Comparison of ENCODE assay signal across 9 mouse cellular contexts in genomic region chr9:42326688-42327440, GRCm38 (mm10).
DNase-seq lines count a peak whose midpoint lies in the region; ATAC-seq lines count a peak whose summit lies in the region.
"Had no signal": no experiment of that assay in that cellular context is flagged by ENCODE, and none has a peak within 500 bp of the region (broad histone marks: within the 10 kb centered on the region; RNA-seq: fewer than 3 reads in every experiment).

No protein-coding gene starts in this region.

- no peak overlapping the region for H3K4me3 ChIP-seq in embryonic facial prominence, embryonic 11.5 days (ENCODE audit: low read depth, low read length)
- H3K4me3 ChIP-seq in embryonic facial prominence, embryonic 10.5 days = no peak overlapping the region
- no peak overlapping the region for H3K4me3 ChIP-seq in forebrain, embryonic 15.5 days
- no peak overlapping the region for H3K4me3 ChIP-seq in midbrain, embryonic 15.5 days
- H3K4me3 ChIP-seq: stomach, embryonic 15.5 days had no signal

- peak; percentile 86 for DNase-seq in embryonic facial prominence, embryonic 11.5 days (ENCODE audit: low spot score)
- DNase-seq in embryonic facial prominence, embryonic 10.5 days (ENCODE audit: low spot score) = no peak
- peak; percentile 20 for DNase-seq in thymus, postnatal 14 days
- no peak for DNase-seq in thymus, adult 18-20 months
- peak; percentile 21 to 28 for DNase-seq in kidney, postnatal 36 days
- no peak for DNase-seq in spleen, postnatal 36 days (ENCODE audit: low spot score in 2 of 2)

- no peaks in the 10 kb centered on the region for H3K27me3 ChIP-seq in embryonic facial prominence, embryonic 11.5 days (ENCODE audit: control insufficient read depth, insufficient read depth, low read length)
- H3K27me3 ChIP-seq in embryonic facial prominence, embryonic 10.5 days (replicated peaks; ENCODE audit: low read depth, poor library complexity, severe bottlenecking) = peaks cover 24% of the 10 kb centered on the region
- H3K27me3 ChIP-seq in forebrain, embryonic 15.5 days = 0 out of 2 replicates have a peak, but pooled peaks cover 5% of the 10 kb centered on the region
- H3K27me3 ChIP-seq in midbrain, embryonic 15.5 days (replicated peaks) = no peaks in the 10 kb centered on the region; the same call in 1 of the 2 replicates
- H3K27me3 ChIP-seq: stomach, embryonic 15.5 days had no signal

- H3K36me3 ChIP-seq in embryonic facial prominence, embryonic 11.5 days (replicated peaks; ENCODE audit: control insufficient read depth, insufficient read depth, low read depth, low read length) = no peaks in the 10 kb centered on the region
- no peaks in the 10 kb centered on the region for H3K36me3 ChIP-seq in embryonic facial prominence, embryonic 10.5 days (replicated peaks)
- no peaks in the 10 kb centered on the region for H3K36me3 ChIP-seq in forebrain, embryonic 15.5 days
- no peaks in the 10 kb centered on the region for H3K36me3 ChIP-seq in midbrain, embryonic 15.5 days (replicated peaks)
- H3K36me3 ChIP-seq: stomach, embryonic 15.5 days had no signal

- H3K9me3 ChIP-seq in embryonic facial prominence, embryonic 11.5 days (replicated peaks; ENCODE audit: control insufficient read depth, low read length) = no peaks in the 10 kb centered on the region
- no peaks in the 10 kb centered on the region for H3K9me3 ChIP-seq in embryonic facial prominence, embryonic 10.5 days
- H3K9me3 ChIP-seq in forebrain, embryonic 15.5 days = no peaks in the 10 kb centered on the region
- no peaks in the 10 kb centered on the region for H3K9me3 ChIP-seq in midbrain, embryonic 15.5 days
- H3K9me3 ChIP-seq: stomach, embryonic 15.5 days had no signal

- WGBS in embryonic facial prominence, embryonic 11.5 days = 29% methylated on average over 11 of the region's 11 CpGs
- 29% methylated on average over 11 of the region's 11 CpGs for WGBS in embryonic facial prominence, embryonic 10.5 days
- WGBS in forebrain, embryonic 15.5 days = 15% methylated on average over 11 of the region's 11 CpGs
- 22% methylated on average over 11 of the region's 11 CpGs for WGBS in midbrain, embryonic 15.5 days

- no peak overlapping the region for H3K27ac ChIP-seq in embryonic facial prominence, embryonic 11.5 days (replicated peaks; ENCODE audit: low read depth, low read length)
- no peak overlapping the region for H3K27ac ChIP-seq in embryonic facial prominence, embryonic 10.5 days (replicated peaks)
- no peak overlapping the region for H3K27ac ChIP-seq in forebrain, embryonic 15.5 days (replicated peaks)
- no peak overlapping the region; the same call in 1 of the 2 replicates for H3K27ac ChIP-seq in midbrain, embryonic 15.5 days
- H3K27ac ChIP-seq: stomach, embryonic 15.5 days had no signal

- H3K4me1 ChIP-seq in embryonic facial prominence, embryonic 11.5 days (ENCODE audit: control insufficient read depth, insufficient read depth, low read length) = no peaks in the 10 kb centered on the region
- no peaks in the 10 kb centered on the region for H3K4me1 ChIP-seq in embryonic facial prominence, embryonic 10.5 days
- H3K4me1 ChIP-seq in forebrain, embryonic 15.5 days = peaks cover 7% of the 10 kb centered on the region
- H3K4me1 ChIP-seq in midbrain, embryonic 15.5 days = 0 out of 2 replicates have a peak, but pooled peaks cover 5% of the 10 kb centered on the region
- H3K4me1 ChIP-seq: stomach, embryonic 15.5 days had no signal

- ATAC-seq in embryonic facial prominence, embryonic 11.5 days (replicated peaks; ENCODE audit: insufficient number of reproducible peaks, low FRiP score, low TSS enrichment, low read depth) = no peak
- ATAC-seq in forebrain, embryonic 15.5 days (replicated peaks) = peak; percentile 80
- ATAC-seq in midbrain, embryonic 15.5 days (replicated peaks) = peak; percentile 84

- H3K9ac ChIP-seq in embryonic facial prominence, embryonic 11.5 days (replicated peaks; ENCODE audit: low read length) = no peak overlapping the region
- no peak overlapping the region for H3K9ac ChIP-seq in forebrain, embryonic 15.5 days (replicated peaks)
- H3K9ac ChIP-seq in midbrain, embryonic 15.5 days = no peak overlapping the region
- H3K9ac ChIP-seq: stomach, embryonic 15.5 days had no signal

- no peak overlapping the region for H3K4me2 ChIP-seq in embryonic facial prominence, embryonic 11.5 days (ENCODE audit: low read depth, low read length)
- no peak overlapping the region for H3K4me2 ChIP-seq in forebrain, embryonic 15.5 days (replicated peaks)
- no peak overlapping the region for H3K4me2 ChIP-seq in midbrain, embryonic 15.5 days
- H3K4me2 ChIP-seq: stomach, embryonic 15.5 days had no signal

Comparison
In these comparisons a context has a peak if more than half of its experiments do, and no peak if none do; other contexts are left out.
1. DNase-seq: peak in embryonic facial prominence, embryonic 11.5 days (single experiment), thymus, postnatal 14 days (single experiment) and kidney, postnatal 36 days (2 of 2); none in embryonic facial prominence, embryonic 10.5 days (single experiment), thymus, adult 18-20 months (0 of 2) and spleen, postnatal 36 days (0 of 2).